Mouse (Mus musculus) heart, adult 18-20 months (tissue): ENCODE measurements around the gene Arhgap17. TPM values are rescaled to one million over a fixed set of nuclear protein-coding genes. Genes with fewer than 3 reads are reported as not detected.
A peak's percentile ranks its signal among the peaks of the same experiment; 100 is the strongest.

ENCODE experiments used
- DNase-seq, 2 experiments: peaks; one replicate each; pipeline ENCODE4 v3.0.0; 2021 to 2022; ENCODE audit warnings: mixed read lengths in 1 of 2
- total RNA-seq, 2 experiments: library from RNA; stranded (reverse); gene quantifications; 2 replicates each; pipeline ENCODE4 v1.2.3; 2021

The Arhgap17 gene
- total RNA-seq, 2 experiments from 2014 or later, result 12.5 to 16.2 TPM

DNA sequence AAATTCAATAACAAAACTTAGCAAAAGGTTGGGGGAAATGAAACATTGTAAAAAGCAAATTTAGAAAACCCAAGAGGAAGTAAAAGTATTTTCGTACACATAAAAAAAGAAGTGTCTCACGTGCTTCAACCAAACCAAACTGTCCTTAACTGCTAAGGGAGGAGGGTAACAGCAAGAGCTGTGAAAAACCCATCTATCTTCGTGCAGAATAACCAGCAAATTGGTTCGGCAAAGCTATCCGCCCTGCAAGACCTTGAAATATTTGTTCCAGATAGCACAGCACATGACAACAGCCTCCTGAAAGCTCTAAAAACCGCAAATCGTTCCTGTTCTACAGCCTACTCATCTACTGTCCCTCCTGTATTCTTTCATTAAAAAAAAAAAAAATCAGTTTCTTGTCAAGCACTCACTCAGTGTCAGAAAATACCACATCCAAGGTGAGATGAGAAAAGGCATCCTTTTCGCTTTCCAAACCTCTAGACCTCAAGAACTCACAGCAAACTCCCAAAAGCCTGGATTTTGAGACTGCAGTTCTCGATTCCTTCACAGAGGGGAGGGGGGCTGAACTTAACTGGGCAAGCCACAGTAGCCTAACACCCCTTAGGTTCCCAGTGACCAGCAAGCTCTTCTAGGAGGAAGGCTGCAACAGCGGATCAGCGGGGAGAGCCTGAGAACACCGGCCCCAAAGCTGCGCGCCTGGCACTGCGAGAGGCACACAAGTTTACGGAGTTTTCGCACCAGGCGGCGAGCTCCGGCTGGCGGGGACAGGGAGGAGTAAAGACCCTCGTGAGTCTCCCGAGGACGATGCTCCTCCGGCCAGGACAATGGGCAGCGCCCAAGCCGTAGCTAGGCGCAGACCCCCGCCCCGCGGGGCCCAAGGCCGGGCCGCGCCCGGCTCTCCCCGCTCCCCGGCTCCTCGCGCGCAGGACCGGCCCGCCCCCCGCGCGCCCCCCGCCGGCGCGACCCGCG, 653 bp downstream of the Arhgap17 start:
- DNase-seq, result peak; percentile 51 to 70

- no peak for DNase-seq
Measured at GRCm38 (mm10) chr7:123368187-123368586, 1.5 kb downstream of the Arhgap17 start.

- DNase-seq, result no peak
Measured at GRCm38 (mm10) chr7:123367218-123368150, 2.2 kb downstream of the Arhgap17 start.

- DNase-seq, result no peak
Measured at GRCm38 (mm10) chr7:123366806-123367205, 2.9 kb downstream of the Arhgap17 start.

GRCm38 (mm10) chr7:123365876-123366741, 3.6 kb downstream of the Arhgap17 start:
- DNase-seq, result peak; percentile 58 to 59

DNA sequence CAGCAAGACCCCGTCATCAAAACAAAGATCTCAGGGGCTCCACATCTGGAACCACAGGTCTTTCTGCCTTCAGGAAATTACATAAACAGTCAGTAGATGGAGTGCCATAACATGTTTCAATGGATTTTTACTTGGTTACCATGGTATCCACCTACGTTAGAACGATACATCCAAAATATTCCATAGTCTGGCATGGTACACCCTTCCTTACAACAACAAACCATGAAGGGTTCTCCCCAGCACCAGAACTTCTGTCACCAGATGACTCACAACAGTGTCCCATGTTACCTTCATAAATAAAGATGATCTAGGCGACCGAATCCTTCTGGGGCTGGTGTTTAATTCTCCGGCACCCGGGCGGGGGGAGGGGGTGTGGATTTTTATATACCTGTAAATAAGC, 5.7 kb downstream of the Arhgap17 start:
- DNase-seq, result no peak

- DNase-seq, result no peak
Measured at GRCm38 (mm10) chr7:123362806-123363205, 6.9 kb downstream of the Arhgap17 start.

- no peak for DNase-seq
Measured at GRCm38 (mm10) chr7:123361229-123361980, 8.3 kb downstream of the Arhgap17 start.

DNA sequence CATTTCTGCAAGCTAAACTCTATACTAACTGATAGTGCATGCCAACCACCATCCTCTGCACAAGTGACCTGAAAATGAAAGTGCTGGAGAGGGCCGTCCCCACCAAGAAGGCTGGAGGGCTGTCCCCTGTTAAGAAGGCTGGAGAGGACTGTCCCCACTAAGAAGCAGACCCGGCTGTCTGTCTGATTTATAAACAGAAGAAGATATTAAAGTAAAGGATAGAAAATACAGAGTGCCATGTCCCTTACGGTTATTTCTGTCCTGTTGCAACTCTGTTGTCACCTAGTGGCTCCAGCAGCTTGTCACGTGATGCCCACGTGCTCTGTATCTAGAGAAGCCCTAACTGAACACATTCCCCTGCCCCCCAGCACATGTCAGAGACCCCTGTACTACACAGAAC, 9.5 kb downstream of the Arhgap17 start:
- no peak for DNase-seq

GRCm38 (mm10) chr7:123359101-123359500, 10.6 kb downstream of the Arhgap17 start:
- no peak for DNase-seq

- DNase-seq, result no peak
Measured at GRCm38 (mm10) chr7:123356158-123356557, 13.6 kb downstream of the Arhgap17 start.

DNA sequence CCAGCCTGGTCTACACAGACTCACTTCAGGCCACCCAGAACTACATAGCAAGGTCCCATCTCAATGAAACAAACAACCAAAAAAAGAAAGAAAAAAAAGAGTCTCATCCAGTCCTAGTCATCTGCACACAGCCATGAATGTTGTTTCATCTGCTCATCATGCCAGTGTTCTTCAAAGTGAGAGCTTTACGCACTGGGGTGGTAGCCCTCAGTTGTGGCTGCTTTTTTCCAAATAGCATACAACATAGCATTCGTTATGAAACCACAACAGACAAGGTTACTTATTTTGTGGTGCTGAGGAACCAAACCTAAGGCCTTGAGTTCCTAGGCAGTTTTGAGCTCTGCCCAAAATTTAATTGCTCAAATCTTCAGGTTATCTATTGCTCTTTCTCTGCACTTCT, 14.9 kb downstream of the Arhgap17 start:
- DNase-seq, result no peak

GRCm38 (mm10) chr7:123354392-123354791, 15.3 kb downstream of the Arhgap17 start:
- no peak for DNase-seq

GRCm38 (mm10) chr7:123353879-123354278, 15.8 kb downstream of the Arhgap17 start:
- no peak for DNase-seq

GRCm38 (mm10) chr7:123353081-123353480, 16.6 kb downstream of the Arhgap17 start:
- DNase-seq, result no peak

- no peak for DNase-seq
Measured at GRCm38 (mm10) chr7:123350243-123350642, 19.5 kb downstream of the Arhgap17 start.

DNA sequence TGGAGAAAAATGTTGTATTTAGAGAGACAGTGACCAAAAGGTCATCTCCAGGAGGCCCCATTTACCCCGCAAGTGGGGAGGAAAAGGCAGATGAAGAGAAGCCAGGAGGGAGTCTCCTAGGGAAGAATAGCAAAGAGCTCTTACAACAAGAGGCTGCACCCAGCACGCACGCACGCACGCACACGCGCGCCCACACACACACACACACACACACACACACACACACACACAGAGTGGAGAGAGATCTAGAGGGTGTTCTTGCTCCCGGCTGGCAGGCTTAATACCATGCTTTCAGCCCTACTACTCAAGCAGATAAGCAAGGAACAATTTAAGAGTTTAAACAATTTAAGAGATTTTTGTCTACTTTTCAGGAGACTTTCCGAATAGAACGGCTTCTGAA, 19.9 kb downstream of the Arhgap17 start:
- DNase-seq, result no peak

DNA sequence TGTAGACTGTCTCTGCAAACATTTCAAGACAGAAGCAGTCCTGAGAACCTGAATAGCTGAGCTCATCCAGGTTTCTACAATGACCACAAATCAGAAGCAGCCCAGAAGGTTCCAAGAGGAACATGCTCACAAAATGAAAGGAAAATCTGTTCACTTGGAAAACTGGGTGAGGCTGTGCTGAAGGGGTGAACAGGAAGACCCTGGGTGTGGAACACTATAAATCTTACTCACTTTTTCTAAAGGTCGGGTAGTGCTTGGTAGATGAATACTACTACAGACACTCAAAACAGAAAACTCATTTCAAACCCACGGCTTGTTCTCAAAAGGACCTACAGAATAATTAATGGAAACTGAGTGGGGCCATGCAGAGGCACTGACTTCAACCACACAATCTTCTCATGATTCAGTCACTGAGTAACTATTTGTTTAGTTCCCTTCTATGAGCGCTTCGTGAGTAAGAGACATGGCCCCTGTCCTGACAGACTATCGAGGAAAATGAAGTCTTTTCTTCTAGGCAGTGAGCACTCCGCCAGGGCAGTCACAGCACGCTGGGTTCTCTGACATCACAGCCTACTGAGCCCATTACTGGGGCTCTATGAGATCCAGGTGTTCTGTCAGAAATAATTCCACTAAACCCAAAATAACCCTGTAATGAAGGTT, 23.0 kb downstream of the Arhgap17 start:
- DNase-seq, result no peak

- DNase-seq, result no peak
Measured at GRCm38 (mm10) chr7:123345041-123345544, 24.6 kb downstream of the Arhgap17 start.
